20 mouse cellular contexts compared by ENCODE assay signal in the genomic region with DNA sequence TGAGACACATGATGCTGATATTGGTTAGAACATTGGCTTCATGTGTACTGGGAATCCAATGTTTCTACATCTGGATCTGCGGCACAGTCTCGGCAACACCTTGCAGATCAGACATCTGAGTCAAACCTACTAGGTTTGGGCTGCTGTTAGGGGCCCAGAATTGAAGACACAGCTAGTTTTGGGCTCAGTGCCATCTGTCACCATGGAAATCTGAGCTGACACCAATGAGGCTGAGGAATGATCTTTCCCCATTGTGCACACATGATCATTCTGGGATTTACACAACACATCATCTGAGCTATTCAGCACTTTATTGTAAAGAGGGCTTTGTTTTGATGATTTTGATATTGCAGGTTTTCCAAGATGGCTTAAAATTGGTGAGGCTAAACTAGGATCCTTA.
DNase-seq lines count a peak whose midpoint lies in the region; ATAC-seq and TF ChIP-seq lines count a peak whose summit lies in the region.
"Had no signal": no experiment of that assay in that cellular context is flagged by ENCODE, and none has a peak within 500 bp of the region (broad histone marks: within the 10 kb centered on the region; RNA-seq: fewer than 3 reads in every experiment).

No protein-coding gene starts in this region.

- H3K4me1 ChIP-seq in hindbrain, postnatal 0 days (ENCODE audit: insufficient read depth, low read length), result 0 out of 2 replicates have a peak, but pooled peaks cover 5% of the 10 kb centered on the region
- H3K4me1 ChIP-seq in hindbrain, embryonic 13.5 days (replicated peaks), result peaks cover 8% of the 10 kb centered on the region; the same call in 1 of the 2 replicates
- no peaks in the 10 kb centered on the region for H3K4me1 ChIP-seq in midbrain, embryonic 11.5 days (ENCODE audit: control insufficient read depth, insufficient read depth, low read length)
- H3K4me1 ChIP-seq in midbrain, embryonic 16.5 days (ENCODE audit: control insufficient read depth, insufficient read depth, low read length), result no peaks in the 10 kb centered on the region
- peaks cover 9 to 32% of the 10 kb centered on the region in 2 experiments for H3K4me1 ChIP-seq in MEL (ENCODE audit: control insufficient read depth in 1 of 2, insufficient read depth in 2 of 2, low read length in 2 of 2)
- H3K4me1 ChIP-seq: embryonic facial prominence, embryonic 12.5 days; forebrain, embryonic 13.5 days; forebrain, embryonic 15.5 days had no signal

- TF ChIP-seq RAD21 in MEL (IDR thresholded peaks at IDR 0.05; ENCODE audit: low read depth, low read length), result no peak

- DNase-seq in hindbrain, postnatal 0 days (ENCODE audit: low spot score), result peak; percentile 68
- peak; percentile 33 for DNase-seq in midbrain, embryonic 11.5 days (ENCODE audit: low spot score, missing footprints)
- DNase-seq in MEL (ENCODE audit: low read depth, low spot score), result peak; percentile 12
- DNase-seq in brain, embryonic 14.5 days (ENCODE audit: low read depth), result peak; percentile 31
- DNase-seq in adrenal gland, adult 8-10 months, result no peak
- DNase-seq: adrenal gland, postnatal 10 days; adrenal gland, postnatal 25 days; cerebellum, adult 11-12 months; cerebellum, adult 2 months; cerebellum, adult 9-10 months; cerebellum, postnatal 36 days; forebrain, postnatal 0 days had no signal

- no peaks in the 10 kb centered on the region for H3K36me3 ChIP-seq in hindbrain, postnatal 0 days (ENCODE audit: insufficient read depth, low read length)
- H3K36me3 ChIP-seq in hindbrain, embryonic 13.5 days, result no peaks in the 10 kb centered on the region
- H3K36me3 ChIP-seq in midbrain, embryonic 11.5 days (ENCODE audit: control insufficient read depth, insufficient read depth, low read length), result no peaks in the 10 kb centered on the region
- no peaks in the 10 kb centered on the region for H3K36me3 ChIP-seq in midbrain, embryonic 16.5 days (ENCODE audit: control insufficient read depth, insufficient read depth, low read length)
- peaks cover 0 to 19% of the 10 kb centered on the region in 2 experiments; a peak in 2 of 4 replicates for H3K36me3 ChIP-seq in MEL (ENCODE audit: control insufficient read depth in 1 of 2, insufficient read depth in 2 of 2, low read length in 2 of 2)
- H3K36me3 ChIP-seq: embryonic facial prominence, embryonic 10.5 days; embryonic facial prominence, embryonic 12.5 days; forebrain, embryonic 15.5 days had no signal

- H3K9ac ChIP-seq in hindbrain, postnatal 0 days (replicated peaks; ENCODE audit: low read length), result no peak overlapping the region
- no peak overlapping the region for H3K9ac ChIP-seq in hindbrain, embryonic 13.5 days
- H3K9ac ChIP-seq in midbrain, embryonic 11.5 days (ENCODE audit: low read length), result no peak overlapping the region
- no peak overlapping the region for H3K9ac ChIP-seq in midbrain, embryonic 16.5 days (ENCODE audit: low read depth, low read length)
- no peak overlapping the region for H3K9ac ChIP-seq in MEL (ENCODE audit: control insufficient read depth, low read depth, low read length, poor library complexity, severe bottlenecking)
- H3K9ac ChIP-seq: embryonic facial prominence, embryonic 12.5 days; forebrain, embryonic 13.5 days; forebrain, embryonic 15.5 days; forebrain, postnatal 0 days had no signal

- no peak for ATAC-seq in hindbrain, postnatal 0 days
- no peak for ATAC-seq in hindbrain, embryonic 13.5 days (ENCODE audit: low FRiP score)
- no peak for ATAC-seq in midbrain, embryonic 11.5 days (ENCODE audit: low FRiP score)
- ATAC-seq in midbrain, embryonic 16.5 days, result no peak
- ATAC-seq: activated CD4-positive, CD25-positive, alpha-beta regulatory T cell, adult 4 months; forebrain, embryonic 13.5 days; forebrain, embryonic 15.5 days; forebrain, postnatal 0 days; Patski had no signal

- no peaks in the 10 kb centered on the region for H3K27me3 ChIP-seq in hindbrain, postnatal 0 days (ENCODE audit: insufficient read depth, low read length)
- no peaks in the 10 kb centered on the region for H3K27me3 ChIP-seq in hindbrain, embryonic 13.5 days
- no peaks in the 10 kb centered on the region for H3K27me3 ChIP-seq in midbrain, embryonic 11.5 days (ENCODE audit: control insufficient read depth, insufficient read depth, low read length)
- H3K27me3 ChIP-seq in midbrain, embryonic 16.5 days (ENCODE audit: control insufficient read depth, insufficient read depth, low read depth, low read length), result no peaks in the 10 kb centered on the region
- H3K27me3 ChIP-seq in MEL (ENCODE audit: control insufficient read depth in 1 of 2, insufficient read depth in 2 of 2, low read length in 2 of 2), result no peaks in the 10 kb centered on the region
- H3K27me3 ChIP-seq: embryonic facial prominence, embryonic 12.5 days; forebrain, embryonic 13.5 days; forebrain, embryonic 15.5 days had no signal

- no peak overlapping the region for H3K4me3 ChIP-seq in hindbrain, postnatal 0 days (ENCODE audit: low read length)
- no peak overlapping the region for H3K4me3 ChIP-seq in hindbrain, embryonic 13.5 days
- H3K4me3 ChIP-seq in midbrain, embryonic 11.5 days (ENCODE audit: low read depth, low read length), result no peak overlapping the region
- no peak overlapping the region for H3K4me3 ChIP-seq in midbrain, embryonic 16.5 days (ENCODE audit: low read depth, low read length)
- no peak overlapping the region for H3K4me3 ChIP-seq in MEL (ENCODE audit: control insufficient read depth in 1 of 2, insufficient read depth in 1 of 2, low read depth in 2 of 2, low read length in 2 of 2)
- H3K4me3 ChIP-seq: embryonic facial prominence, embryonic 10.5 days; embryonic facial prominence, embryonic 12.5 days; forebrain, embryonic 13.5 days; forebrain, embryonic 15.5 days had no signal

- no peak overlapping the region for H3K27ac ChIP-seq in hindbrain, postnatal 0 days
- H3K27ac ChIP-seq in hindbrain, embryonic 13.5 days, result no peak overlapping the region
- H3K27ac ChIP-seq in midbrain, embryonic 11.5 days (ENCODE audit: low read depth, low read length), result no peak overlapping the region
- H3K27ac ChIP-seq in midbrain, embryonic 16.5 days (ENCODE audit: low read length), result no peak overlapping the region
- H3K27ac ChIP-seq in MEL (ENCODE audit: control insufficient read depth, low read depth, low read length), result no peak overlapping the region
- H3K27ac ChIP-seq: embryonic facial prominence, embryonic 10.5 days; embryonic facial prominence, embryonic 12.5 days; forebrain, embryonic 13.5 days; forebrain, embryonic 15.5 days had no signal

- TF ChIP-seq POLR2A in MEL (IDR thresholded peaks at IDR 0.05; ENCODE audit: control insufficient read depth in 1 of 2, insufficient read depth in 1 of 2, low read depth in 1 of 2, low read length in 2 of 2, poor library complexity in 1 of 2), result no peak
- TF ChIP-seq POLR2A in brain, embryonic 14.5 days (IDR thresholded peaks at IDR 0.05; ENCODE audit: borderline replicate concordance, extremely low read depth, insufficient read depth, insufficient read length, poor library complexity, severe bottlenecking), result no peak

- no peaks in the 10 kb centered on the region for H3K79me2 ChIP-seq in MEL (ENCODE audit: control insufficient read depth, insufficient read depth, low read length, poor library complexity)

- H3K9me3 ChIP-seq in hindbrain, postnatal 0 days (ENCODE audit: low read length), result no peaks in the 10 kb centered on the region
- 0 out of 2 replicates have a peak, but pooled peaks cover 3% of the 10 kb centered on the region for H3K9me3 ChIP-seq in hindbrain, embryonic 13.5 days
- H3K9me3 ChIP-seq in midbrain, embryonic 11.5 days (ENCODE audit: control insufficient read depth, low read length), result no peaks in the 10 kb centered on the region
- H3K9me3 ChIP-seq in midbrain, embryonic 16.5 days (replicated peaks; ENCODE audit: control insufficient read depth, low read length, poor library complexity, severe bottlenecking), result no peaks in the 10 kb centered on the region
- no peaks in the 10 kb centered on the region for H3K9me3 ChIP-seq in MEL (replicated peaks; ENCODE audit: insufficient read depth, low read length)
- H3K9me3 ChIP-seq: embryonic facial prominence, embryonic 10.5 days; embryonic facial prominence, embryonic 12.5 days; forebrain, embryonic 13.5 days; forebrain, embryonic 15.5 days had no signal

- H3K4me2 ChIP-seq in hindbrain, postnatal 0 days (ENCODE audit: low read depth, low read length), result no peak overlapping the region
- H3K4me2 ChIP-seq in hindbrain, embryonic 13.5 days, result no peak overlapping the region
- H3K4me2 ChIP-seq in midbrain, embryonic 11.5 days, result no peak overlapping the region
- H3K4me2 ChIP-seq in midbrain, embryonic 16.5 days (ENCODE audit: low read length), result no peak overlapping the region
- H3K4me2 ChIP-seq: embryonic facial prominence, embryonic 12.5 days; forebrain, embryonic 13.5 days; forebrain, embryonic 15.5 days had no signal

- no peak for TF ChIP-seq EP300 in MEL (IDR thresholded peaks at IDR 0.05; ENCODE audit: low read depth in 1 of 2, low read length in 2 of 2)

- 77% methylated on average over 2 of the region's 2 CpGs for WGBS in hindbrain, postnatal 0 days
- WGBS in hindbrain, embryonic 13.5 days, result 97% methylated on average over 2 of the region's 2 CpGs
- WGBS in midbrain, embryonic 11.5 days, result 89% methylated on average over 2 of the region's 2 CpGs
- 91% methylated on average over 2 of the region's 2 CpGs for WGBS in midbrain, embryonic 16.5 days

- TF ChIP-seq CTCF in hindbrain, postnatal 0 days (IDR thresholded peaks at IDR 0.05; ENCODE audit: low read depth), result no peak
- TF ChIP-seq CTCF in MEL (IDR thresholded peaks at IDR 0.05 in 2 of 3, conservative IDR thresholded peaks at IDR 0.05 in 1 of 3; ENCODE audit: control insufficient read depth in 1 of 3, insufficient read depth in 1 of 3, low read depth in 2 of 3, low read length in 3 of 3, poor library complexity in 1 of 3, severe bottlenecking in 1 of 3), result no peak
- TF ChIP-seq CTCF in brain, embryonic 14.5 days (IDR thresholded peaks at IDR 0.05; ENCODE audit: borderline replicate concordance, extremely low read depth, insufficient read depth, insufficient read length), result no peak

TF ChIP-seq in MEL, 35 proteins besides CTCF, POLR2A, EP300 and RAD21:
- TF ChIP-seq GATA1 (IDR thresholded peaks at IDR 0.05; ENCODE audit: low read depth, low read length), result no peak
